18 mouse cellular contexts compared by ENCODE assay signal in the genomic region with DNA sequence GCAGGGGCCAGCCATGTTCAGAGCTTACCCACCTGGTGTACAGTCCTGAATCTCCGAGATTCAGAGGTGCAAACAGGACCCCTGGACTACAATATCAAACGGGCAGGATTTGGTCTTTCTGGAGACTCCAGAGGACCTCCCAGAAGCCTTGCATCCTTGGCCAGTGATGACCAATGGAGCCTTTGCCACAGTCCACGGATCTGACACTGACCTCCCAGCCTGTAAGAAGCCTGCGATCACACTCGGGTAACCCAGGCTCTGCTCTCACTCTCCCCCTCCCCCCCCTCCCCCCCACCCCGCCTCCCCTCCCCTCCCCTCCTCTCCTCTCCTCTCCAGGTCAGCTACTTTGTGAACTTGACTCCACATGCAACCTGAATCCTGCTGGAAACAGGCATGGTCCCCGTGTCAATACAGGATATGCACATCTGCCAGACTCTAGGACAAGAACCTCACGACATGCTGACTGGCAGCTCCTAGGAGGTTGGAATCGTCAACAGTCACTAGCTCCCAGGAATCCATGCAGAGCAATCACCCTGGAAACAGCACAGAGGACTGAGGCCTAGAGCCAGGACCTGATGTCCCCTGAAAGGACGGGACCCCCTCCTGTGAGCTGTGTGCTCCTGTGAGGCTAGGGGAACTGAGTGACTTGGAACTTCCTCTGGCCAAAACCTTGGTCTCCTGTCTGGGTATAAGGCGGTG. TPM values are rescaled to one million over a fixed set of nuclear protein-coding genes. Genes with fewer than 3 reads are reported as not detected.
A peak's percentile ranks its signal among the peaks of the same experiment; 100 is the strongest.
DNase-seq lines count a peak whose midpoint lies in the region; ATAC-seq and TF ChIP-seq lines count a peak whose summit lies in the region.
"Had no signal": no experiment of that assay in that cellular context is flagged by ENCODE, and none has a peak within 500 bp of the region (broad histone marks: within the 10 kb centered on the region; RNA-seq: fewer than 3 reads in every experiment).

No protein-coding gene starts in this region.

- H3K4me1 ChIP-seq in kidney, embryonic 15.5 days = peaks cover 63% of the 10 kb centered on the region
- H3K4me1 ChIP-seq in midbrain, postnatal 0 days (ENCODE audit: insufficient read depth, low read length) = peaks cover 32% of the 10 kb centered on the region
- H3K4me1 ChIP-seq in midbrain, embryonic 13.5 days (replicated peaks) = peaks cover 77% of the 10 kb centered on the region

- H3K9me3 ChIP-seq in kidney, embryonic 15.5 days (replicated peaks) = no peaks in the 10 kb centered on the region
- no peaks in the 10 kb centered on the region for H3K9me3 ChIP-seq in midbrain, postnatal 0 days (ENCODE audit: low read length)
- no peaks in the 10 kb centered on the region for H3K9me3 ChIP-seq in midbrain, embryonic 13.5 days
- H3K9me3 ChIP-seq: embryonic facial prominence, embryonic 15.5 days; stomach, embryonic 15.5 days had no signal

- H3K4me2 ChIP-seq in kidney, embryonic 15.5 days = no peak overlapping the region
- no peak overlapping the region for H3K4me2 ChIP-seq in midbrain, postnatal 0 days (ENCODE audit: low read depth, low read length, poor library complexity, severe bottlenecking)
- H3K4me2 ChIP-seq in midbrain, embryonic 13.5 days (replicated peaks) = no peak overlapping the region
- H3K4me2 ChIP-seq: embryonic facial prominence, embryonic 15.5 days; stomach, embryonic 15.5 days had no signal

- H3K36me3 ChIP-seq in kidney, embryonic 15.5 days = no peaks in the 10 kb centered on the region
- H3K36me3 ChIP-seq in midbrain, postnatal 0 days (ENCODE audit: insufficient read depth, low read length) = peaks cover 2% of the 10 kb centered on the region; the same call in 1 of the 2 replicates
- H3K36me3 ChIP-seq in midbrain, embryonic 13.5 days = peaks cover 9% of the 10 kb centered on the region; the same call in 1 of the 2 replicates
- H3K36me3 ChIP-seq: embryonic facial prominence, embryonic 15.5 days; stomach, embryonic 15.5 days had no signal

- no peak for TF ChIP-seq CTCF in midbrain, postnatal 0 days (IDR thresholded peaks at IDR 0.05)

- peak; percentile 57 for DNase-seq in cerebellum, adult 11-12 months
- DNase-seq in cerebellum, postnatal 36 days = no peak
- peak; percentile 38 to 65 for DNase-seq in gastrocnemius, adult 8-10 months (ENCODE audit: low spot score in 2 of 2)
- DNase-seq in gastrocnemius, postnatal 4 days (ENCODE audit: low spot score in 2 of 2) = no peak
- DNase-seq in kidney, adult 18-20 months = no peak
- DNase-seq in midbrain, postnatal 0 days (ENCODE audit: low spot score) = peak; percentile 76
- DNase-seq: heart, adult 18-20 months; kidney, postnatal 14 days; liver; lung, adult 2 months; lung, postnatal 36 days; spleen, adult 18-20 months; thymus, adult 2 months had no signal

- WGBS in kidney, embryonic 15.5 days = 32% methylated on average over 10 of the region's 11 CpGs
- 37% methylated on average over 10 of the region's 11 CpGs for WGBS in midbrain, postnatal 0 days
- 39% methylated on average over 10 of the region's 11 CpGs for WGBS in midbrain, embryonic 13.5 days

- H3K27ac ChIP-seq in kidney, embryonic 15.5 days = peak overlapping the region; percentile 78
- no peak overlapping the region for H3K27ac ChIP-seq in midbrain, postnatal 0 days (ENCODE audit: low read depth, low read length)
- H3K27ac ChIP-seq in midbrain, embryonic 13.5 days = no peak overlapping the region
- H3K27ac ChIP-seq: embryonic facial prominence, embryonic 15.5 days; left cerebral cortex, adult 2 months; stomach, embryonic 15.5 days had no signal

- peak; percentile 32; the same call in 1 of the 2 replicates for ATAC-seq in kidney, embryonic 15.5 days (replicated peaks; ENCODE audit: low FRiP score)
- ATAC-seq in midbrain, postnatal 0 days (ENCODE audit: low FRiP score) = no peak
- ATAC-seq in midbrain, embryonic 13.5 days = no peak

- no peaks in the 10 kb centered on the region for H3K27me3 ChIP-seq in kidney, embryonic 15.5 days
- no peaks in the 10 kb centered on the region for H3K27me3 ChIP-seq in midbrain, postnatal 0 days (ENCODE audit: insufficient read depth, low read length)
- H3K27me3 ChIP-seq in midbrain, embryonic 13.5 days = no peaks in the 10 kb centered on the region
- H3K27me3 ChIP-seq: embryonic facial prominence, embryonic 15.5 days; stomach, embryonic 15.5 days had no signal

- no peak overlapping the region for H3K4me3 ChIP-seq in kidney, embryonic 15.5 days (replicated peaks)
- no peak overlapping the region for H3K4me3 ChIP-seq in midbrain, postnatal 0 days (ENCODE audit: low read depth, low read length)
- no peak overlapping the region for H3K4me3 ChIP-seq in midbrain, embryonic 13.5 days (replicated peaks)
- H3K4me3 ChIP-seq: embryonic facial prominence, embryonic 15.5 days; left cerebral cortex, adult 2 months; stomach, embryonic 15.5 days had no signal

- no peak overlapping the region for H3K9ac ChIP-seq in kidney, embryonic 15.5 days
- no peak overlapping the region for H3K9ac ChIP-seq in midbrain, postnatal 0 days (replicated peaks; ENCODE audit: low read length, poor library complexity, severe bottlenecking)
- H3K9ac ChIP-seq in midbrain, embryonic 13.5 days (replicated peaks) = no peak overlapping the region
- H3K9ac ChIP-seq: embryonic facial prominence, embryonic 15.5 days; stomach, embryonic 15.5 days had no signal

RNA-seq across cellular contexts. Expression of gene Tbc1d16, which starts 6.3 kb away (rescaled TPM):
- total RNA-seq in gastrocnemius, adult 8-10 months (2022) = 10 to 100 TPM; 31.6 to 45.5 (median 40.5) TPM
- 10 to 100 TPM; 23.3 to 23.6 TPM for total RNA-seq in gastrocnemius, postnatal 4 days (2021)
- 12.8 and 15.0 TPM in 2 replicates for polyA plus RNA-seq in kidney, embryonic 15.5 days (2015; fragmentation: Nextera tagmentation; extraction: Ambion mirVana)
- 152 and 156 TPM in 2 replicates for total RNA-seq in midbrain, postnatal 0 days (2014; rRNA removed)
- 43.1 and 43.5 TPM in 2 replicates for polyA plus RNA-seq in midbrain, postnatal 0 days (2015; fragmentation: Nextera tagmentation; extraction: Ambion mirVana)
- 50.0 and 53.1 TPM in 2 replicates for polyA plus RNA-seq in midbrain, embryonic 13.5 days (2015; fragmentation: Nextera tagmentation; extraction: Ambion mirVana)

RNA-seq across cellular contexts. Expression of gene Ccdc40, which starts 6.4 kb away (rescaled TPM):
- total RNA-seq in gastrocnemius, adult 8-10 months (2022) = 1 to 10 TPM in 1 of 4 experiments, not detected in 3; 1.3 TPM
- under 1 TPM; 0.12 to 0.16 TPM for total RNA-seq in gastrocnemius, postnatal 4 days (2021)
- polyA plus RNA-seq in kidney, embryonic 15.5 days (2015; fragmentation: Nextera tagmentation; extraction: Ambion mirVana) = 4.6 and 6.5 TPM in 2 replicates
- 13.3 and 22.7 TPM in 2 replicates for total RNA-seq in midbrain, postnatal 0 days (2014; rRNA removed)
- polyA plus RNA-seq in midbrain, postnatal 0 days (2015; fragmentation: Nextera tagmentation; extraction: Ambion mirVana) = 10.3 and 13.3 TPM in 2 replicates
- polyA plus RNA-seq in midbrain, embryonic 13.5 days (2015; fragmentation: Nextera tagmentation; extraction: Ambion mirVana) = 17.6 and 18.1 TPM in 2 replicates

RNA-seq across cellular contexts. Expression of gene Gaa, which starts 45.7 kb away (rescaled TPM):
- total RNA-seq in gastrocnemius, adult 8-10 months (2022) = 100 to 1,000 TPM; 187 to 198 (median 192) TPM
- total RNA-seq in gastrocnemius, postnatal 4 days (2021) = 10 to 100 TPM; 59.2 to 69.4 TPM
- polyA plus RNA-seq in kidney, embryonic 15.5 days (2015; fragmentation: Nextera tagmentation; extraction: Ambion mirVana) = 53.9 and 64.8 TPM in 2 replicates
- total RNA-seq in midbrain, postnatal 0 days (2014; rRNA removed) = 186 and 222 TPM in 2 replicates
- polyA plus RNA-seq in midbrain, postnatal 0 days (2015; fragmentation: Nextera tagmentation; extraction: Ambion mirVana) = 154 and 158 TPM in 2 replicates
- 49.9 and 50.7 TPM in 2 replicates for polyA plus RNA-seq in midbrain, embryonic 13.5 days (2015; fragmentation: Nextera tagmentation; extraction: Ambion mirVana)

Comparison
In these comparisons a context has a peak if more than half of its experiments do, and no peak if none do; other contexts are left out.
1. DNase-seq: peak in cerebellum, adult 11-12 months (single experiment), gastrocnemius, adult 8-10 months (2 of 2) and midbrain, postnatal 0 days (single experiment); none in cerebellum, postnatal 36 days (0 of 2), gastrocnemius, postnatal 4 days (0 of 2) and kidney, adult 18-20 months (single experiment).